Mouse (Mus musculus) neutrophil, adult 5-6 weeks (primary cell): ENCODE measurements around the gene 2810459M11Rik. TPM values are rescaled to one million over a fixed set of nuclear protein-coding genes. Genes with fewer than 3 reads are reported as not detected.

Source experiments
- ATAC-seq: fragments of 151-379, 151-347 bp; 2 replicates; pipeline ENCODE4 v1.8.0; 2017; ENCODE audit warnings: mild to moderate bottlenecking, moderate TSS enrichment; ENCODE audit not compliant: insufficient number of reproducible peaks, poor library complexity, low FRiP score, severe bottlenecking; ENCODE audit errors: extremely low read depth
- total RNA-seq: library from RNA; stranded (forward); fragments of 200-1000 nt; gene quantifications from 2 replicates; pipeline ENCODE4 v1.2.3, GENCODE M21; 2017

The 2810459M11Rik gene
- not detected in 2 replicates for total RNA-seq

DNA sequence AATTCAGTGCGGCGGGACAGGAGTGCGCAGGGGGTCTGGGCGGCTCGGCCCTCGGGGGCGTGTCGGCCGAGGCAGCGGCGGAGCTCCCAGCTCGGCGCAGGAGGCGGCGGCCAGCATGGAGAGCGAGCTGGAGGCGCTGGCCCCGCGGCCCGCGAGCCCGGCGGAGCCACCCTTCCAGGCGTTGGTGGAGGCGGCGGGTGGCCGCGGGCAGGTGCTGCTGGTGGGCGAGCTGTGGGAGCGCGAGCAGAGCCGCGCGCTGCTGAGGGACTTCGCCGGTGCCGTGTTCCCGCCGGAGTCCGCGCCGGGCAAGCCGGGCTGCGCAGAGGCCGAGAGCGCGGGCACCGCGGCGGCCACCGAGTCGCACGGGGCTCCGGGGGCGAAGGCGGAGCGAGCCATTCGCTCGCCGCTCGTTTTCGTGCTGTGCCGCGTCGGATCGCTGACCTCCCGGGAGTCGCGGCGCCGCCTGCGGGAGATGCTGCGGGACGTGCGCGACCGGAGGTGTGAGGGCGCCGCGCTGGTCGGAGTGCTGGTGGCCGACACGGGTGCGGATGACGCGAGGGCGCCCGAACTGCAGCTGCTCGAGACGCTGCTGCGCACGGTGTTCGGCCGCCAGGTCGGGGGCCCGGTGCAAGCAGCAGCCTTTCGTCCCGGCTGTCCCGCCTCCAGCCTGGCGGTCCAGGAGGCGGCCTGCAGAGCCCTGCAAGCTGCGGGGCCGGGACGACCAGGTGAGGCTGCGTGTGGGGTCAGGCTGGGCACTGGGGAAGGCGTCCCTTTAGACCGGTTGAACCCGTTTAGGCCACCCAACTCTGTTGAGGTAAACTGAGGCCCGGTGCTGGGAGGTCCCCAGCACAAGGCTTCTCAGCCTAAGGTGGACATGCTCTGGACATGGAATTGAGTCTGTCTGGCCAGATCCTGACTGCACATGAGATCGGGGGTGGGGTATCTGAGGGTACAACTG lies at the start of gene 2810459M11Rik:
2810459M11Rik (plus strand) TSS at position 16 of the 958 bp plus-strand sequence.
- no peak for ATAC-seq

DNA sequence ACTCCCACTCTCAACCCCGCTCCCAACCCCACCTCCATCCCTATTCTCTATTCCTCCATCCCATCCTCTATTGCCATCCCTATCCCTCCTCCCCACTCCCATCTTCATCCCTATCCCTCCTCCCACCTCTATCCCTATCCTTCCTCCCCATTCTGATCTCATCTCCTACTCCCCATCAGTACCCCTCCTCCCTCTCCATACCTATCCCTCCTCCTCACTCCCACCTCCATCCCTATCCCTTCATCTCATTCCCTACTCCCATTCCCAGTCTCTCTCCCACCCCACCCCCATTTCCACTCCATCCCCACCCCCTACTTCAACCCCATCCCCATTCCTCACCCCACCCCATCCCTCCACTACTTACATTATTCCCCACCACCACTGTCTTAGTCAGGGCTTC lies 48.4 kb upstream of the 2810459M11Rik start:
- no peak for ATAC-seq

DNA sequence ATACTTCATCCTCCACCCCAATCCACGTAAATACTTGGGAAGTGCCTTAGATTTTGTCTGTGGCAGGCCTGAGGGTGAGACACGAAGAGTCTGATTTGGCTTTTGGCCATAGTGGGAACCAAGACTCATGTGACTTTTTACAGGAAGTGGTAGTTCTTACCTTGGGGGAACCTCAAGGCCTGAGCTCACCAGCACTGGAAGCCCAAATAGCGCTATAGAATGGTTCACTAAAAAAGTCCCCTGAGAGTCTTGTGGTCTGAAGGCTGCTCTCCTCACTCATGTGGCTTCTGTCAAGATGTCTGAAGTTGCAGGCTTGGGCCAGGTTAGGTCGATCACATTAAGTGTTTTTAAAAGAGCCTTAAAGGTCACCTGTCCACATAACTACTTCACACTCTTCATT lies 47.7 kb upstream of the 2810459M11Rik start:
- ATAC-seq, result peak; percentile 75; the same call in 1 of the 2 replicates

DNA sequence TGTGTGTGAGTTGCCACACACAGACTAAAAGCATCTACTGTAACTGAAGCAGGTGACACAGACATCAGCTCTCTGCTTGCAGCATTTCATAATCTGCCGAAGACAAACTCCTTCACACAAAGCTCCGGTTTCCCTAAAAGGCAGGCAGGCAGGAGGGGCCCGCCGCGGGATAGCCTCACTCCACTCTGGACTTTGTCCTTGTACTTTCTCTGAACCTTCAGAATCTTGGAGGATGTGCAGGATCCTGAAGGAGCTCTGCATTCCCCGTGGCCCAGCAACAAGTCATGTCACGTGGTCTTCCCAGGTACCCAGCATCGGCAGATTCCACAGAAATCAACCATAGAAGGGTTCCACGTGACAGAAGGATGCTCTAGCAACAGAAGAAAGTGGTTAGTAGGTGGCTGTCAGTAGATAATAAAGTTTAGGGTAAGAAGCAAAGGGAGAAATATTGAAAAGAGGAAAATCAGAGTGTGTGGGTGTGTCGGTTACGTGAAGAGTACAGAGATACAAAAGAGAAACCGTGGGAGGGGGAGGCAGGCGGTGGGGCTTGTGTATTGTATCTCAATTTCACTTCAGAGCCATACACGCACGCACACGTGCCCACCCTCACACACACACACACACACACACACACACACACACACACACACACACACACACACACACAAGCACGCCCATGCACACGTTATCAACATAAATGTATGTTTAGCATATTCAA lies 45.7 kb upstream of the 2810459M11Rik start:
- ATAC-seq, result no peak

DNA sequence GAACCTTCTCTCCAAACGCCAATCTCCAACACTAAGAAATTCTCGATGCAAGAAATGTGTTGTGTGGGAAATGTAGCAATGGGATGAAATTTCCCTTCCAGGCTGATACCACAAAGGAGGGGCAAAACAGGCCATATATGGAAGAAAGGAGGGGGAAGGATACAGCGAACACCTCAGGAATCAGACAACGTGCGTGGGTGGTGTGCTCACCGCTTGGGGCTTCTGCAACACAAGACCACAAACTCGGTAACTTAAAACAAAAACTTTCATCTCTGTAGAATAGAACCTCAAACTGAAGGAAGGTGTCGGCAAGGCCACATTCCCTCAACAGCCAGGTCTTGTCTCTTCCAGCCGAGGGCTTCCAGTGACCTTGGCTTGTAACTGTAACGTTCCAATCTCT lies 40.1 kb upstream of the 2810459M11Rik start:
- no peak for ATAC-seq

DNA sequence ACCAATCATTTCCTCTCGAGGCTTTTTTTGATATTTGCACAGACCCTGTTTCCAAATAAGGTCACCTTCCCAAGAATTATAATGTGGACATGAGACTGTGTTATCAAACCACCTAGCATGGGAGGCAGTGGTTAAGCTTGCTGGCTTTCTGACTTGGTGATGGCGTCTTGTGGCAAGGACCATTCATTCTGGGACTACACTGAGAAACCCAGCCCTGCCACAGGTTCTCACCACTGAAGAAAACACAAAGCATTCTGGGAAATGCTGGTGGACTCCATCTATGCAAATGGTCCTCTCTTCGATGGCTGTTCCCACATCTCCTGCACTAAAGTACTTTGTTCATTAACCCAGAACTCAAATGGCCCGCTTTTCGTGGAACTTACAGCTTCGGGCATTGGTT lies 39.6 kb upstream of the 2810459M11Rik start:
- no peak for ATAC-seq

DNA sequence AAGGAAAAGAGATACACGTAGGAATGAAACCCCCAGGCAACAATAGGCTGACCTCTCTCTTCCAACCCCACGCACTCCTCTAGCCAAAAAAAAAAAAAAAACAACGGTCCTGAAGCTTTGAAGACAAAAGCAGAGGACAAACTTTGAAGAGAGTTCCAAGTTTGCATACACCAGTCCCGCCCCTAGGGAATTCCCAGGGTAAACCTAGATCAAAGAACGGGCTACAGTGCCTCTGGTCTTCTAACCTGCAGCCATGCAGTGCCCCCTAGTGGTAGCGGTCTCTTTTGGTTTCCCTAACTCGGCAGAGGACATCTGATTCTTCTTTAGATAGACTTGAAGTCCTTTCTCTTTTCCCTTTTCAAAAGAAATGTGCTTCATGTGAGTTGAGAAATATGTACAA lies 37.9 kb upstream of the 2810459M11Rik start:
- ATAC-seq, result 0 out of 2 replicates have a peak, but pooled peaks have one; percentile 51

DNA sequence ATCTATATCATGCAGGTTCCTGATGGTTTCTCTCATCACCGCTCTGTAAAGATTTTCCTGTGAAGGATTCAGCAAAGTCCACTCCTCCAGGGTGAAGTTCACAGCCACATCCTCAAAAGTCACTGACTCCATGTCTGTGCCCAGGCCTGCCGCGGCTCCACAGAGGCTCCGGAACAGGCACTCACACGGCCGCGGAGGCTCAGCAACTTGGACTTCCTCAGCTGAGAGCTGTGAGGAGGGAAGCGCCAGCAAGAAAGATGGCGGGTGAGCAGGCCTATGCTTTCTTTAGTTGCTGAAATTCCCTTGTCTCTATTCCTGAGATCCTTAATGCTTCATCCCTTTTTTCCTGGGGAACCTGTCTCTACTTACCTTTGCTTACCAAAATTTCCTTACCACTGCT lies 29.9 kb upstream of the 2810459M11Rik start:
- peak; percentile 92 for ATAC-seq

DNA sequence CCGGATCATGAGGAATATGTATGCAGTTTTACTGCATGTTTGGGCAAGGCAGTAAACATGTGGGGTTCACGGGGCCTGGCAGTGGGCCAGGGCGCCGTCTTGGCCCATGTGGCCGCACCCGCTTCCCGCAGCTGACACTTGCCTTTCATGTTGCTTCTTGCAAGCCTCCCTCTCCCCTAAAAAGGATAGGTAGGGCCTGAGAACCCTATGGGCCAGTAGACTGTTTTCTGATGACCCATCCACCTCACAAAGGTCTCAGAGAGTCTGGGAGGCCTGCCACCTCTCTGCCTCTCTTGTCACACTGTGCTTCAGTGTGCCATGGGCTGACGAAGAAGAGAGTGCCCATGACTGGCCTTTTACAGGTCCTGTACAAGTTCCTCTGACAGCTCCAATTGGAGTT lies 29.1 kb upstream of the 2810459M11Rik start, which contains the start of gene Spata3:
Spata3 (plus strand) TSS at position 301 of the 400 bp plus-strand sequence.
- no peak for ATAC-seq

DNA sequence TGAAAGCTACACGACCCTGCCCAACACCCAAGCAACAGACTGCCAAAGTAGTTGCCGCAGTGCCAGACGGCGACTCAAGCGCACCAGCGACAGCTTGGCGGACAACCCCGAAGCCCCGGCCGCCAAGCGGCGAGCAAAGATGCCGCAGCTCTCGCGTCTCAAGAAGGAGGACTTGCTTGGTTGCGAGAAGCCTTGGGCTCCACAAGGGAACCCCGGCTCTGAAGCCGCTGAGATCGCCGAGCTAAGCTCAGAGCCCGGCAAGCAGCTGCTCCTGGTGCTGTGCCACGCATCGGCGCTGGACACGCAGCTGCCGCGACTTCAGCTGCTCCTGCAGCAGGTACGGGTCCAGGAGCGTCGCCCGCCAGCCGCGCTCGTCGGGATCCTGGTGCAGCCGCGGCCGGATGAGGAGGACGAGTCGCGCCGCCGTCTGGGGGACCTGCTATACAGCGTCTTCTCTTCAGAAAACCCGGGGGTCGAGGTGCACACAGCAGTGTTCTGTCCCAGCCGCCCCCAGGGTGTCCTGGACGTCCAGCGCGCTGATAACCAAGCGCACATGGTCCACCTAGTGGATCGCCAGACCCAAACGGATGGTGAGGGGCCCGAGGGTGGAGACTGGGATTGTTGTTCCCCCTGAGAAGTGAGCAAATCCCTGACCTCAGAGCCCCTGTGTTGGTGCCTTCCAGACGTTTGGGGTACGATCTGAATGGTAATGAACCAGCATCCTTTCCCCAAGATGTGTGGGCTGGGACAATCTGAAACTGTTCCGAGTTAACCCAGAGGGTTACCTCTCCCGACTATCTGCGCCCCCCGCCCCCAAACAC lies 27.2 kb upstream of the 2810459M11Rik start:
- ATAC-seq, result no peak

DNA sequence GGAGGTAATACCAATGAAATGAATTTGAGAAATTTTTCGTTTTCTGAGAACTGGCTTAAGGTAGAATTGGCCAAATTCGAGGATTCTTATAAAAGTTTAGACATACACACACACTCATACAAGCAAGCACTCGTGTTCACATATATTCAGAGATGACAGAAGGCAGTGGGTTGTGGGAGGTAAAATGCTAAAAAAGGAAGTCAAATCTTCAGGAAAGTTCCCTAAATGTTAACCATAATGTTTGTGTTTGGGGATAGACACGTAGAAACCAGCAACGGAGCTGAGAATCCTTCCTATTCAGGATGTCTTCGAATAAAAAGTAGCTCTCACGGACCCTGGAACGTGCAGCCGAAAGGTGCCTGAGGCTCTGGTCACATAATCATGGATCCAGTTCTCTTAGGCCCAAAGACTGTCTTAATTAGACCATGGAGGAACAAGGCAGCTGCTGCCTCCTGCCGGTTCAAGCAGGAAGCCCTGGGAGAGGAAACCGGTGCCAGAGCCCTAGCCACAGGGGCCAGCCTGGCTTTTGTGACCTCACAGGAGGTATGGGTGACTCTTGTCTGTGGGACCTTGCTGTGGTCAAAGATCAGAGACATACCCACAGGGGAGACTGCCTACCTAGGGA lies 24.2 kb upstream of the 2810459M11Rik start:
- ATAC-seq, result no peak

DNA sequence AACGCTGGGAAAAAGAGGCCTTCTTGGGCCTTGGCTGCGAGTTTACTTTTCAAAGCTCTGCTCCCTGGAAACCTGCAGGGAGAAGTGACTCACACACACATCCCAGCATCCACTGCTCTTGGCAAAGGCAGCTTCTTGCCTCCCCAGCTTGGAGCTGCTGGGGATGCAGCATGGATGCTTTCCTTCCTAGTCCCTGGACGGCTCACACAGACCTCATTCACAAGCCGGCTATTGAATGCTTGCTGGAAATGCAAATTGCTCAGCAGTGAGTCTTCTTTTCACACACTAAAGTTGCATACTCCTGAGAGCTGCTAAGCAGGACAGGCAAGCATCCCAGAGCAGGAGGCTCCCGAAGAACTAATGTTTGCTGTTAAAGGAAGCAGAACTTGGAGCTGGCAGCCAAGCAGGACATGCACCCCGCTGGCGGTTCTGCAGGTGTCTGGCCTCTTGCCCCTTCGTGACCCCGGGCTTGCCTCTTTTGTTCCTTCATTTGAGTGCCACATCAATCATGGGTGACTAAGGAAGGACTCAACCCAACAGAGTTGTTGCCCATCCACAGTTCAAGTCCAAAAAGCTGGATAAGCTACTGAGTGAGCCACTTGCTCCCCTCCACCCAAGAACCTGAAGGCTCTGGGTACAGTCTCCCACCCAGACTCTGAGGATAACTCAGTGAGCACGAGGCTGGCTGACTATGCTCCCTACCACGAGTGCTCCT lies 13.2 kb upstream of the 2810459M11Rik start:
- no peak for ATAC-seq

DNA sequence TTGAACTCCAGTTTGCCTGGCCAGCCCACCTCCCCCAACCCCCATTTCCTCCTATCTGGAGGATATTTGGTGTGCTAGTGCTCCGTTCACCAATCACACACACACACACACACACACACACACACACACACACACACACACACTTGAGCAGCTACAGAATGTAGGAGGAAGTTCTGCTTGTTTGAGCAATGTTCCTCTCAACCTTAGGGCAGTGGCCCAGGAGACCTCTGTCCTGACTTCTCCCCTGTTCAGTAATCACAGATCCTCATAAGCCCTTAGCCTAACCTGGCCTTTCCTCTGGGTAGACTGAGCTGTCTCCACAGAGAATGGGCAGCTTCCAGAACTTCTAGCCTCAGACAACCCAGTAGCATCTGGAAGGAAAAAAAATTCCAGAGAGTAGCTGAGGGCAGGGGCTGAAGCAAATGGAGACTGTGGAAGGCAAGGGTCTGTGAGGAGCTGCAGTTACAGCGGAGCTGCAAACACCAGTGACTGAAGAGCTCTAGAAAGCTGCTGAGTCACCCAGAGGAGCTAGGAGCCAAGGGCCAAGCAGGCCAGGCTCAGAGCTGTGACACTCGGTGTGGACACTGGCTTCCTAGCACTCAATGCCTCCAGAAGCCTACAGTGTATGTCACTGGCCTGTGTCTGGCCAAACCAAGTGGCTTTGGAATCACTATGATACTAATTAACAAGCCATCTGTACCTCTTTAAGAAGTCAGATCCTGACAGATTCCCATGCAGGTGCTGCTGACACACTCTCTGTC lies 7.3 kb upstream of the 2810459M11Rik start:
- ATAC-seq, result no peak

DNA sequence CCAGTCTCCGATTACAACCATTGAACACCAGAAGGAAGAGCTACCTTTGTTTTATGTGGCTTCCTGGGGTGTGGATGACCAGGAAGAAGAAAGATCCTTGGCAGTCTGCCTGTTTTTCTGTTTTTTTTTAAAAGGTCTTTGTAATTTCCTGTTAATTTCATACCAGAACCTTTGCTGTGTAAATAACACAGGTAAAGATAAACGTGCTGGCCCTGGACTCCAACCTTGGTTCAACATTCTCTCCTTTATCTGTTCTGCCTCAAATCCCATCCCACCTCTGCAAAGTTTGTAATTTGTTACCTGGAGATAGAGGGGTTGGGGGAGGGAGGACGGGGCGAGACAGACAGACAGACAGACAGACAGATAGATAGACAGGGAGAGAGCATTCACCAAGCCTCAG lies 5.5 kb upstream of the 2810459M11Rik start:
- ATAC-seq, result no peak

DNA sequence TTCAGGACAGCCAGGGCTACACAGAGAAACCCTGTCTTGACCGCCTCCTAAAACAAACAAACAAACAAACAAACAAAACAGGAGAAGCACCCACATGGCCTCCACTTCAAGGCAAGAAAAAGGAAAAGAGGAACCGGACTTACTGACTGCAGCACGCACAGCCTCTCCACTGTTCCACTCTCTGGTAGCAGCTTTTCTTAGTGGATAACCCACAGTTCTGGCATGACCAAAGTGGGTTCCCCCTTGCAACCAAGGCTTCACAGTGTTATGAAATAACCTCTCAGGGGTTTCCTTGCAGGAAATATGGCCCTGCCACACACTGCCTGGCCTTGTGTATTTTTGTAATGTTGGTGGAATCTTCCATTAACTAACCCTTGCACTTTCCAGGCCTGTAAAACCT lies 4.8 kb upstream of the 2810459M11Rik start:
- no peak for ATAC-seq

DNA sequence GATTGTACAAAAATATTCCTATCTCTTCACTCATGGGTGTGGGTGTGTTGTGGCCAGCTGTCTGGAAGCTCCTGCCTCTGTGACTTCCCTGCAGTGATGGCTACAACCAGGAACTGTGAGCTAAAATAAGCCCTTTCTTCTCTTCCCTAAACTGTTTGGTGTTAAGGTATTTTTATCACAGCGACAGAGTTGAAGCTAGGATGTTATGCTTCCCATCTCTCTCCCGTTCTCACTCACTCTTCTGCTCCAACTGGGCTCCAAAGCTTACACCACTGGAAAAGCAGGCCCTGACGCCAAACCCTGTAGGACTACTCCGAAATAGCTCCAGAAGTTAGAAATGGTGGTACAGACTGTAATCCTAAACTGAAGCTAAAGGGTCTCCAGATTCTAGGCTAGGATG lies 607 bp upstream of the 2810459M11Rik start:
- no peak for ATAC-seq

DNA sequence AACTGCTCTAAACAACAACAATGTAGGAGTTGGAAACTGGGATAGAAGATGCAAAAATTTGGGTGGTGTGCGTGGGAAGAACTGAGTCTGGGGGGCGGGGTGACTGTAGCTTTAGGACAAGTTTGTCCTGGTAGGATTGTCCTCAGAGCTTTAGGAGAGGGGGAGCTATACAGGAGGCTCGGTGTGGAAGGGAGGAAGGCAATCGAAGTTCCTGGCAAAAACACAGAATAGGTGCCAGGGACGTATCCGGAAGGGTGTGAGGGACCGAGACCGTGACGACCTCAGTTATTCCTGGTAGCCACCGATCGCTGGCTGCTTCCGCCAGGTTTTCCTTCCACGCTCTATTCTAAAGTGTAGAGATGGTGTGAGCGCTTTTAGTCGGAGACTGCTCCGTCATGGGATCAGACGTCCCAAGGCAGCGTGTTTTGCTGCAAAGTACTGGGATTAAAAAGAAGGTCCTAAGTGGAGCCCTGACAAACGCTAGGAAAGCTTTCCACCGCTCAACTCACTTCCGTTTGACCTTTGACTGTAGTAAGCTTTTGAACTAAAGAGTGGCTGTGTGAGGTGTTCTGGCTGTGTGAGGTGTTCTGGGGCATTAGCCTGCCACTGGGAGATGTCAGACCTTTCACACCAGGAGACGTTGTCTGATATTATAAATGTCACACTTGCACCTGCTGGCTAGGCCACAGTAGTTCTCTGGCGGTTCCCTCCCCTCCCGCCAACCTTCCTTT lies 1.3 kb downstream of the 2810459M11Rik start:
- ATAC-seq, result no peak
